ENCODE assay signal across 8 mouse cellular contexts in the genomic region with DNA sequence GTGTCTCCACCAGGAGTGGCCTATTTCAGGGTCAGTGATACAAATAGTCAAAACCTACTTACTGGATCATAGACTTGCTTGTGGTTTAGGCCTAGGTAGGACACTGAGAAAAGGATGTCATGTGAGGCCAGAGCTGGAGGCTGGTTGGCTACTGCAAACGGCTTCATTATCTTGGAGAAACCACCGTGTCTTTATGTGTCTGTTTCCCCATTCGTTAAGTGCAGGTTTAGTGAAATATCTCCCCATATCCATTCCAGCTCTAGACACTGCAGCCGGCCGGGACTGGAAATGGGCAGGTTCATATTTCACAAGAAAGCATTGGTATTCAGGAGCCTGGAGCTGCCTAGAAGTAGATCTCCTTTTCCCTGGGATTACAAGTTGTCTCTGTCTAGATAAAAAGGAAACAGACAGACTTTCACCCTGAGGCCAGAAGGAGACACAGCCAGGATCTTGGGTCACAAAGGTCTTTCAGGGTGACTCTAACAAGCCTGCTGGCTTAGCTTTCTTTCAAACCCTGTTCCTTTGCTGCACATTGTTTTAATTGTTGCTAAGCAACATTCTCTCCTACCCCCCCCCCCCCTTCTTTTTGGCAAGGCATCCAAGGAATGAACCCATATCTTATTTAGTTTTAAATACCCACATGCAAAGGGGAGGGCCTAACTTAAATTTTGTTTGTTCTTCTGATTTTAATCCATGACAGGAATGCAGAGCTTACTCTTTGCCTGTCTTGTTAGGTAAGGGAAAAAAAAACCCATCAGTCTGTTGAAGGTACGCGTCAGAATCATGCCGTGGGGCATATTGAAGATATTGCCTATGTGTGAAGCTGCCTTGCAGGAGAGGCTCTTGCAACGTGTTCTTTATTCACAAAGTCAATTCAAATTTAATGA. TPM values are rescaled to one million over a fixed set of nuclear protein-coding genes. Genes with fewer than 3 reads are reported as not detected.
DNase-seq lines count a peak whose midpoint lies in the region; ATAC-seq and TF ChIP-seq lines count a peak whose summit lies in the region.

No protein-coding gene starts in this region.

- no peaks in the 10 kb centered on the region for H3K36me3 ChIP-seq in lung, embryonic 14.5 days (ENCODE audit: insufficient read depth)
- no peaks in the 10 kb centered on the region for H3K36me3 ChIP-seq in forebrain, embryonic 14.5 days (ENCODE audit: control insufficient read depth, insufficient read depth, low read length)
- H3K36me3 ChIP-seq in neural tube, embryonic 14.5 days (ENCODE audit: control insufficient read depth, insufficient read depth, low read length) = no peaks in the 10 kb centered on the region

- WGBS in lung, embryonic 14.5 days = 27% methylated on average over 9 of the region's 9 CpGs
- 11% methylated on average over 9 of the region's 9 CpGs for WGBS in forebrain, embryonic 14.5 days
- 39% methylated on average over 9 of the region's 9 CpGs for WGBS in neural tube, embryonic 14.5 days

- H3K4me2 ChIP-seq in lung, embryonic 14.5 days = peak overlapping the region; percentile 29; the same call in 1 of the 2 replicates
- no peak overlapping the region for H3K4me2 ChIP-seq in forebrain, embryonic 14.5 days (ENCODE audit: low read length)
- no peak overlapping the region for H3K4me2 ChIP-seq in neural tube, embryonic 14.5 days (ENCODE audit: low read depth, low read length)

- peak; percentile 52 for DNase-seq in lung, embryonic 14.5 days
- no peak for DNase-seq in lung, postnatal 10 days
- peak; percentile 60 for DNase-seq in forebrain, embryonic 14.5 days (ENCODE audit: low spot score)
- peak; percentile 38 for DNase-seq in kidney, postnatal 14 days
- DNase-seq in spleen, adult 12 weeks (ENCODE audit: low spot score) = no peak
- no peak for DNase-seq in thymus, postnatal 10 days (ENCODE audit: low spot score in 2 of 2)

- no peak overlapping the region for H3K4me3 ChIP-seq in lung, embryonic 14.5 days (ENCODE audit: low read depth, low read length)
- no peak overlapping the region for H3K4me3 ChIP-seq in forebrain, embryonic 14.5 days (ENCODE audit: low read depth, low read length)
- no peak overlapping the region for H3K4me3 ChIP-seq in neural tube, embryonic 14.5 days (ENCODE audit: low read depth, low read length)

- no peaks in the 10 kb centered on the region for H3K9me3 ChIP-seq in lung, embryonic 14.5 days (ENCODE audit: low read depth, low read length)
- H3K9me3 ChIP-seq in forebrain, embryonic 14.5 days (replicated peaks; ENCODE audit: control insufficient read depth, low read length) = no peaks in the 10 kb centered on the region
- H3K9me3 ChIP-seq in neural tube, embryonic 14.5 days (ENCODE audit: control insufficient read depth, low read length) = no peaks in the 10 kb centered on the region

- H3K9ac ChIP-seq in lung, embryonic 14.5 days = no peak overlapping the region
- no peak overlapping the region for H3K9ac ChIP-seq in forebrain, embryonic 14.5 days (ENCODE audit: low read length)
- no peak overlapping the region for H3K9ac ChIP-seq in neural tube, embryonic 14.5 days (replicated peaks; ENCODE audit: low read depth, low read length)

- peak; percentile 59; the same call in 1 of the 2 replicates for ATAC-seq in lung, embryonic 14.5 days (ENCODE audit: insufficient read depth)
- ATAC-seq in forebrain, embryonic 14.5 days = peak; percentile 43; the same call in 1 of the 2 replicates
- peak; percentile 54; the same call in 1 of the 2 replicates for ATAC-seq in neural tube, embryonic 14.5 days (ENCODE audit: low read depth)
- ATAC-seq in granulocyte monocyte progenitor cell, adult 5-6 weeks (replicated peaks; ENCODE audit: poor library complexity, severe bottlenecking) = no peak

- H3K27me3 ChIP-seq in lung, embryonic 14.5 days (ENCODE audit: insufficient read depth, low read length) = no peaks in the 10 kb centered on the region
- no peaks in the 10 kb centered on the region for H3K27me3 ChIP-seq in forebrain, embryonic 14.5 days (replicated peaks; ENCODE audit: control insufficient read depth, insufficient read depth, low read length)
- H3K27me3 ChIP-seq in neural tube, embryonic 14.5 days (ENCODE audit: control insufficient read depth, insufficient read depth, low read length) = no peaks in the 10 kb centered on the region

- peaks cover 15% of the 10 kb centered on the region for H3K4me1 ChIP-seq in lung, embryonic 14.5 days (ENCODE audit: insufficient read depth)
- peaks cover 12% of the 10 kb centered on the region; the same call in 1 of the 2 replicates for H3K4me1 ChIP-seq in forebrain, embryonic 14.5 days (ENCODE audit: control insufficient read depth, insufficient read depth, low read length)
- H3K4me1 ChIP-seq in neural tube, embryonic 14.5 days (ENCODE audit: control insufficient read depth, insufficient read depth, low read length) = no peaks in the 10 kb centered on the region

- peak overlapping the region; percentile 80 for H3K27ac ChIP-seq in lung, embryonic 14.5 days (ENCODE audit: low read depth)
- H3K27ac ChIP-seq in forebrain, embryonic 14.5 days (ENCODE audit: low read depth, low read length) = peak overlapping the region; percentile 83
- H3K27ac ChIP-seq in neural tube, embryonic 14.5 days (ENCODE audit: low read depth, low read length) = no peak overlapping the region

- no peak for TF ChIP-seq CTCF in lung, embryonic 14.5 days (IDR thresholded peaks at IDR 0.05; ENCODE audit: low read depth)

RNA-seq across cellular contexts. Expression of gene Itpr1, which starts 36.4 kb away (rescaled TPM):
- polyA plus RNA-seq in lung, embryonic 14.5 days (2014; fragmentation: Nextera tagmentation; extraction: Ambion mirVana) = 15.7 and 17.0 TPM in 2 replicates
- 5.2 and 8.5 TPM in 2 replicates for polyA plus RNA-seq in forebrain, embryonic 14.5 days (2014; fragmentation: Nextera tagmentation; extraction: Ambion mirVana)
- 3.5 and 3.8 TPM in 2 replicates for polyA plus RNA-seq in neural tube, embryonic 14.5 days (2014; fragmentation: Nextera tagmentation; extraction: Ambion mirVana)
- total RNA-seq in granulocyte monocyte progenitor cell, adult 5-6 weeks (2014; fragmentation: Nextera tagmentation) = 55.2 and 56.4 TPM in 2 replicates
- total RNA-seq in granulocyte monocyte progenitor cell, adult 5-6 weeks (2017) = 85.0 and 94.5 TPM in 2 replicates

Comparison
In these comparisons a context has a peak if more than half of its experiments do, and no peak if none do; other contexts are left out.
1. DNase-seq: peak in lung, embryonic 14.5 days (single experiment), forebrain, embryonic 14.5 days (single experiment) and kidney, postnatal 14 days (single experiment); none in lung, postnatal 10 days (single experiment), spleen, adult 12 weeks (single experiment) and thymus, postnatal 10 days (0 of 2).